Mouse (Mus musculus) megakaryocyte, embryonic 14.5 days (primary cell): ENCODE measurements around the gene Fads2.

Experiments used
- FLI1 ChIP-seq: IDR thresholded peaks from 2 replicates; pipeline ENCODE4 v1.6.1; 2012; ENCODE audit warnings: low read length, inconsistent platforms, mixed read lengths
- GATA1 ChIP-seq: IDR thresholded peaks from 3 replicates; pipeline ENCODE4 v1.6.1; 2012; ENCODE audit warnings: mixed read lengths, low read length, inconsistent platforms, borderline replicate concordance

DNA sequence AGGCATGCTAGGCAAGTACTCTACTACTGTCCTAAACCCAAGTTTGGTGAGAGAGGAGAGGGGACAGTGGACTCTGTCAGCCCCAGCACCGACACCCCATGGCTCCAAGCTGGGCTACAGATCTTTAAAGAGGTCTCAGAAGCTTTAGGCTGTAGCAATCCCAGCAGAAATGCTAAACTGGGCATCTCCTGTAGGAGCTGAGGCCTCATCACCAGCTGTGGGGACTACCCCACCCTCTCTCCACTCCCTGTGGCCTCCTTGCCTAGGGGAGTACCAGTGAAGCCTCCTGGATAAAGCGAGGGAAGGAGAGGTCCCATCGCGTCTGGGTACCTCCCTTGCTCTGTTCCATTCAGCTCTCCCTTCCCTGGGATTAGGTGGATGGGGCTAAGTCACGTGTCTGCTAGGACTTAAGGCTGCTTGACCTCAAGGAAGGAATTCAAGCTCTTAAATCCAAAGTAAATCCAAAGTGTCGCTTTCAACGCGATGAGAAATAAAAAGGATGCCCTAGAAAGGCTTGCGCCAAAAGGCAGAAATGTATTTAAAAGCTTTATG lies 42.6 kb downstream of the Fads2 start:
- TF ChIP-seq GATA1: no peak
- no peak for TF ChIP-seq FLI1
